Mouse (Mus musculus) G1E (cell line): ENCODE results near the gene H2-Q1.

ENCODE experiments used
- CTCF ChIP-seq: IDR thresholded peaks from 2 replicates; pipeline ENCODE4 v1.5.1; 2012; ENCODE audit warnings: low read depth, low read length, inconsistent platforms, mixed read lengths
- GATA1 ChIP-seq: IDR thresholded peaks from 2 replicates; pipeline ENCODE4 v1.6.1; 2012; ENCODE audit warnings: borderline replicate concordance, low read length, inconsistent platforms, mixed read lengths
- GATA2 ChIP-seq: IDR thresholded peaks from 2 replicates; pipeline ENCODE4 v1.6.1; 2012; ENCODE audit warnings: low read depth, low read length, inconsistent platforms, borderline replicate concordance
- POLR2AphosphoS5 ChIP-seq: IDR thresholded peaks from 2 replicates; pipeline ENCODE4 v1.6.1; 2012; ENCODE audit warnings: low read depth, low read length, inconsistent platforms; ENCODE audit not compliant: insufficient replicate concordance
- TAL1 ChIP-seq: conservative IDR thresholded peaks from 2 replicates; pipeline ENCODE4 v1.6.1; 2012; ENCODE audit warnings: low read depth, low read length, inconsistent platforms, mixed read lengths

- no peak for TF ChIP-seq CTCF
- TF ChIP-seq GATA1 = no peak
- TF ChIP-seq POLR2AphosphoS5 = no peak
- no peak for TF ChIP-seq TAL1
- no peak for TF ChIP-seq GATA2
These were observed 1.5 kb upstream of the H2-Q1 start for GRCm38 (mm10) chr17:35318671-35319070.
